Mouse (Mus musculus): Measurements from ENCODE around the gene Ccdc97.
"Not testable (repeated sequence)": the region's sequence is repeated elsewhere in the genome, so short reads cannot be mapped to it uniquely, and the experiment has no call there.

Ccdc97 gene

DNA sequence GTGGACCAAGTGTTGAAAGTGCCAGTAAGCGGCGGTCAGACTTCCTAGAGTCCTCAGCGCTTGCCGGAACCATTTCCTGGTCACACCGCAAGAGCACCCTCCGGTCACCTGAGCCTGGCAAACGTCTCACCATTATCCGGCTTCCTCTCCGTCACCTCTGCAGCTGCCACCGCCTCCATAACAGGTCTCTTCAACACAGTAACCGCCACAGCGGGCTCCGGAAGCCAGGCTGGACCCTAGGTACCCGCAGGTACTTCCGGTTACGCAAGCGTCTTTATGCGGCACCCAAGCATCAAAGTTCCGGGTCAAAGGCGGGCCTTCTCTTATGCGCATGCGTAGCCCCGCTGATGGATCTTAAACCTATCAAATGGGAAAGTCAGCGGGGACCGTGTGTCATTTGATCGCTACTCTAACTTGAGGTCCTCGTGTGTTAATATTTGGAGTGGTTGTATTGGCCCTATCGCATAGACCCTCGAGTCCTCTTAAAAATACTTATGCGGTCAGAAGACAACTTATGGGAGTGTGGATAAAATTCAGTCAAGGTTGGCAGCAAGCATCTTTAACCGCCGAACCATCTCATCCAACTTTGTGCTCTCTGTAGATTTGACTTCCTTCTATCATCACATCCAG, at the start of gene Ccdc97:
Gene Ccdc97, minus strand, starts transcription at position 301 of the 630 bp plus-strand sequence.
- peak; percentile 91 to 95 for DNase-seq (ENCODE audit: low spot score in 2 of 2)

DNA sequence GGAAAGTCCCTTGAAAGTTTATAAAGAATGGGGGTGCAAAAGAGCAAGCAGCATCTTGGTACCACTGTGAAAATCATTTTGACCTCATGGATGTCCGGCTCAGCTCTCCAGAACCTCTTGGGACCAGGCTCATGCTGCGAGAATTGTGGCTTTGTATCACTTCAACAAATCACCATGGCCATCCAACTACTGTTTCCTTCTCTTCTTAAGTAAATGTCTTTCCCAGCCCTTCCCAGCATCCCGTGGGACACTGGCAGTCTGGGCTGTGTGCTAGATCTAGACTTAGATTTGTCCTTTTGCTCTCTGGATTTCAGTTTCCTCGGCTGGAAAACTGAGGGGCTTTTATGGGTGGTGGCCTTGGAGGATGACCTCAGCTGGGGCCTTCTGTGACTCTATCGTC, 49.3 kb upstream of the Ccdc97 start:
- DNase-seq (ENCODE audit: low spot score in 2 of 2) = no peak

DNA sequence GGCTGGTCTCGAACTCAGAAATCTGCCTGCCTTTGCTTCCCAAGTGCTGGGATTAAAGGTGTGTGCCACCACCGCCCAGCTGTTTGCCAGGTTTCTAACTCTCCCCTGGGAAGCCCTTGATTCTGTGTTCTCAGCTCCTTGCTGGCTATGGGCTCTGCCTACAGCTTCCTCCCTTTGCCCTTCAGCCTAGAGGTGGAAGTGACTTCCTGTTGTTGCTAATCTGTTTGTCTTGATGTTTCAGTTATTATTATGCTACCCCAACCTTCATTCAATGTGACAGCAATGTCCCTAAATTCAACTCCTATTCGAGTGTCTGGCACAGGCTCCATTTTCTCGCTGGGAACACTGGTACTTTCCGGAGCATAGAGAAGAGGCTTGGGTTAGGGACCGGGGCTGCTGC, 47.2 kb upstream of the Ccdc97 start:
- DNase-seq (ENCODE audit: low spot score in 2 of 2) = no peak

DNA sequence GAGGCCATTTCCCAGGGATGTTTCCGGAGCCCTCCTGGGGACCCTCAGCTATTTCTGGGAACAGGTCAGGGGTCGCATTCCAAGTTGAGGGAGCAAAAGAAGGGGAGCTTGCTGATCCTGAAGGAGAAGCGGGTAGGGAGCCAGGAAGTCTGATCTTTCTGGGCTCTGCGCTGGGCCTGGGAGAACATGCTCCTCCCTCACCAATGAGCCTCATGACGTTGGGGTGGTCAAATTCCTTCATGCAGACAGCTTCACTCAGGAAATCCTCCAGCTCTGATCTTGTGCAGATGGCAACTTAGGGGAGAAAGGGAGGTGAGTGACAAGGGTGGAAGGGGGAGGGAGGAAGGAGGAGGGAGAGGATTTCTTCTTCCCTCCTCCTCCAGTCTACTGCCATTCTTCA, 45.3 kb upstream of the Ccdc97 start:
- DNase-seq (ENCODE audit: low spot score in 2 of 2) = no peak

DNA sequence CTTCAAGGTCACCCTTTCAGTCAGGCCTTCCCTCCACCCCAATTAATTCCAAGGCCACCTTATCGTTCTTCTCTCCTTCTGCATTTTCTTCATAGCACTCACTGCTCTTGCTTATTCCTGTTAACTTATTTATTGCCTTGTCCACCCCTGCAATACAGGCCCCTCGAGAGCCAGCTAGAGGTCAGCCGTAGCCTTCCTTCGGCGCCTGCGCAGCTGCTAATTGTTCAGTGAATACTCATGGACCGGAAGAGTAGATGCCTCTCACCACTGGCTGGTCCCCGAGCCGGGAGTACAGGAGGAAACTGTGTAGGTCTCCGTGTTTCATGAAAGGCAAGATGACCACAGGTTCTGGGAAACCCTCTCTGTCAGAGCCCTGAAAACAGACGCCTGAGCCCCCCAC, 44.8 kb upstream of the Ccdc97 start:
- no peak for DNase-seq (ENCODE audit: low spot score in 2 of 2)

DNA sequence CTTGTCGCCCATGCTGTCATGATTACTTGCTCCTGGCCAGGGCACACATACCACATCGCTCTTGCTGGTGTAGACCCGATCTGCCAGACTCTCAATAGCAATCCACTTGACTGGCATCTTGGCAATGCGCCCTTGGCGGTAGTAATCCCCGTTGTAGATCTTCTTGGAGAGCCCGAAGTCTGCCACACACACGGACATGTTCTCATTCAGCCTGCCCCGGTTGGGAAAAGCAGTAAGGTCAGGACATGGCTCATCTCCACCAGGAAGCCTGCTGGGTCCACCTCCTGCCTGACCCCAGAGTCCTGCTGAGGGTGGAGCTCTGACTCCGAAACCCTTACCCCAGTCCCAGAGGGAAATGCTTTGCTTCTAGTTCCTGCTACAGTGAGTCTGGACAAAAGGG, 42.5 kb upstream of the Ccdc97 start:
- DNase-seq (ENCODE audit: low spot score in 2 of 2) = no peak

DNA sequence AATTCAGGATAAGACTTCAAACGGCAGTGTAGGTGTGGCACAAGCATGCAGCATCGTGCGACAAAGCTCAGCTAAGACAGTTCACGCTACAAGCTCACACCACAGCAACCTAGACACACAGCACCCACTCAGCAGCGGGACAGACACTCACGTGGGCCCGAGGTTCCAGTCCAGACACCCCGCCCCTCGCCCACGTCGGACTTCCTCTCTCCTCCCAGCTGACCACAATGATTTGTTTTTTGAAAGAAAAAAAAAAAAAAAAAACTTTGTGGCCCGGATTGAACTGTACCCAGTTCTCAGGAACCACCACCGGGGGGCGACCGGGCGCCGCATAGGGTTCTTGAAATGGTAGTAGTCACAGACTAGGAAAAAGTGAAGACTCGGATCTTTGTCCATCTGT, 37.1 kb upstream of the Ccdc97 start:
- DNase-seq (ENCODE audit: low spot score in 2 of 2) = peak; percentile 90 to 96

DNA sequence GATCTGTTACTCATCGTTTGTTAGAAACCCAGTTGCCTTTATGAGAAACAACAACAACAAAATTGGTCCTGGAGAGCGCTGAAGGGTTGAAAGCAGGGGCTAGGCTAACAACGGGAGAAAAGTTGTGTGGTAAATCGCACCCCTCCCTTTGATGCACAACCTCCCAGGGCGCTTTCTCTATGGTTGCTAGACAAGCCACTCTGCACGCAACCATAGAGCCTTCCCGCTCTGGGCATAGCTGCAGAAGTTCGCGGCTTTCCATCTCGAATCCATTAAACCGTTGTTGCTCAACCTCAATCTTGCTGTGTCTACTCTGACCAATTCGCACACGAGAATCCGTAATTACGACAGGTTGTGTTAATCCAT, 36.6 kb upstream of the Ccdc97 start:
- peak; percentile 68 to 81 for DNase-seq (ENCODE audit: low spot score in 2 of 2)

DNA sequence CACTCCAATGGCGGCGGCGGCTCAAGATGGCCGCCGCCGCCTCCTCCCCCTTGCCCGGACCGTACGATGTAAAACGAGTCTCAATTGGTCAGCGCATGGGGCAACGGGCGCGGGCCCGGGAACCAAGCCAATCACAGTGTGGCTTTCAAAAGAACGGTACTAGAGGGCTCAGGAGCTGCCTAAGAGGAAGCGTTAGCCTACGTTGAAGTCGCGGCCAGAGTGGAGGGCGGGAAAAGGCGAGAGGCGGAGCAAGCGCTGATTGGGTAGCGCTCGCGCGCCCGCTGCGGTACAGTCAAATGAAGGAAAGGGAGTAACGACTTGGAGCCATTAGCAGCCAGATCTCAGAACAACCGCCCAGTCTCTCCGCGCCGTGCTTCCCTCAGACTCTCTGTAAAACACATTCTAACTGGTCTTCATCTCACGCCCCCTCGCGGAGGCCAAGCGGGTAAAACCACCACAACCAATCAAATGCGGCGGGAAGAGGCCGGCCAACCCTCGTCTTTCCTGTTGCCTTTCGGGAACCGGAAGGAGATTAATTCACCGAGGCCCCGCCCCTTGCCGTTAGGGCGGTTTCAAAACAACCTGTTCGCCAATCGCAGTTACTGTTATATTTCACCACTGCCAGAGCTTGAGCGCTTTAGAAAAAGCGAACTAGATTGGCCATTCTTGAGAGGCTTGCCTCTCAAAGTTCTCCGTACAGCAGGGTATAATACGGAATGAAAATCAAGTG, 36.0 kb upstream of the Ccdc97 start, which contains the start of gene Hnrnpul1:
Gene Hnrnpul1, minus strand, starts transcription at position 20 of the 730 bp plus-strand sequence.
- peak; percentile 98 to 99 for DNase-seq (ENCODE audit: low spot score in 2 of 2)

DNA sequence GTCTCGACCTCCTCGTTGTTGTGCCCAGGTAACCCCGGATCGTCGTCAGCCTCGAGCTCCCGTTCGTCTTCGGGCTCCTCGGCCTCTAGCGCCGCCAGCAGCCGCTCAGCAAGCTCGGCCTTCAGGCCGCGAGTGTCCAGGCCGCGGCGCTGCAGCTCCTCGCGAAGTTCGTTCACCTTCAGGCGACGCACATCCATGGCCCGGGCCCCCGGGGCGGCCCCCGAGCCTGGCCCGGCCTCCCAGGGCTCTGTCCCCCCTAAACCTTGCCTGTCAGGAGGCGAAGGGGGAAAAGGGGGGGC, 35.5 kb upstream of the Ccdc97 start:
- DNase-seq (ENCODE audit: low spot score in 2 of 2) = no peak

DNA sequence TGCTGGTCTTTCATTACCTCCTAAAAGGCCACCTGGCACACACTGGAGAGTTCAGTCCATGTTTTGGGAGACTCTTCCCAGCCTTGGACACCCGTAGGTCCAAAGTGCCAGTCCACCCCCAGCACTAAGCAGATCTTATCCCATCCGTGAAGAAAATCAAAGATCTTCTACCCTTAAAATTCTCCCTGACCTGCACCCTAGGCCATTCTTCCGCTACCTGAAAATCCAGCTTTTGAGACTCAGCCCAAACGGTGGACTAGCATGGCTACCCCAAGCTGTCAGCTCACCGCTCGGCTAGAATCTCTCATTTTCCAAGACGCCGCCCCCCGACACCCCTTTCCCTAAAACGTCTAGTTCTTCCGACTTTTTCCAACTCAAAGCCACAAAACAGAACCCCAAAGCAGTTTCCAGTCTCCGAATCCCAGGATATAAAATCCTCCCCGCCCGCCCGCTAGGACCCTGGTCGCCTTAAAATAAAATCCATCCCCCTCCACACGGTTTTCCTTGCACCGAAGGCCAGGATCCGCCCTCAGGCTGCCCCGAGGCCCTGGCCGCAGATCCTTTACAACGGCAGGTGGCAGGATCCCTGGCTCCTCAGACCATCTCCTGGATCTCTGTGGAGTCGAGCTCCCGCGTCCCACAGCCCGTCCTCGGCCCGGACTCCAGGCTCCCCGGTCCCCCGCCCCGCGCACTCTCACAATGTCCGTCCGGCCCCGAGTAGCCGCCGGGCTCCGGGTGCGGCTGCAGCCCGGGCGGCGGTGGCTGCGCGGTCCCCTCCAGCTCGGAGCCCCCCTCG, 35.0 kb upstream of the Ccdc97 start:
- DNase-seq (ENCODE audit: low spot score in 2 of 2) = peak in 1 of 2 experiments; percentile 31

DNA sequence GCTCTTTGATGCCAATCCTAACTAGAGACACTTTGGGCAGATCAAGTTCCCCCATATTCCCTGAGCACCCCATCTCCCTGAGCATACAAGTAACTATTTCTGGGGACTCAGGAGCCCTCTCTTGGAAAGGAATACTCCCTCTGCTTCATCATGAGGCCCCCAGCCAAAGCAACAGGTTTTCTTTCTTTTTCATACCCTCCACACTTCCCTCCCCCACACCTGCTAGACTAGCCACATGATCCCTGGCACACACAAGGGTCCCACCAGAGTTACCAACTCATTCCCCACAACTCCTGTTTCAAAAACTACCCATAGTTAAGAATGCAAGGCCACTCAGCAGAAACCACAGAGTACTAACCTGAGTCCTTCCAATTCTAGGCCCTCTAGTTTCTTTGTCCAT, 34.2 kb upstream of the Ccdc97 start:
- no peak for DNase-seq (ENCODE audit: low spot score in 2 of 2)

DNA sequence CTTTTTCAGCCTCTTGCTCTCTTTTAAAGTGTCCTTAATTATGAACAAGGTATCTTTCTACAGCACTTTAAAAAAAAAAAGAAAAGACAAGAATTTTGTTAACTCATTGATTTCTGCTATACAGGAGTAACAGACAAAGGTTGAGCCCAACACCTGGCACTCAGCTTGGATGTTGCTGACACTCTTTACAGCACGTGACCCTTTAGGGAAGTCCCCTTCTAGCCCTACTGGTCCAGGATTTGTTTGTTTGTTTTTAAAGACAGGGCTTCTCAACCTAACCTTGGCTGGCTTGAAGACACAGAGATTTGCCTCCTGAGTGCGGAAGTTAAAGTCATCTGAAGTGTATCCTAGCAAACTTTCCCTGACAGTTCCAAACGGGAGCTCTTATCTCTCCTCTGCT, 28.0 kb upstream of the Ccdc97 start:
- DNase-seq (ENCODE audit: low spot score in 2 of 2) = no peak

DNA sequence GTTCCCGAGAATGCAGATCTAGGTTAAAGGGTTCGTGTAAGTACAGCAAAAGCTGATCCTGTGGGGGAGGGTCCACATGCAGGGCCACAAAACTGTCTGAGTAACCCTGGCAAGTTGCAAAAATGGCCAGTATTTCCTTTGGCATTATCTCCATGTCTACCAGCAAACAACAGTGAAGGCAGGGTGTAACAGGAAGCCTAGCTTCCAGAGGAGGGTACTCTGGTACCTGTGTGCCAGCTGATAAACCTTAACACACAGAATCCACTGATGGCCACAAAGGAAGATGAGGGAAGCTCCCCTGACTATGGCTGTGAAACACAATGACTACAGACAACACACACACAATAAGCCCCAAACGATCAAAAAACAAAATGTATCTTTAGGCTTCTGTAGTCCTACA, 19.4 kb upstream of the Ccdc97 start:
- DNase-seq (ENCODE audit: low spot score in 2 of 2) = no peak

DNA sequence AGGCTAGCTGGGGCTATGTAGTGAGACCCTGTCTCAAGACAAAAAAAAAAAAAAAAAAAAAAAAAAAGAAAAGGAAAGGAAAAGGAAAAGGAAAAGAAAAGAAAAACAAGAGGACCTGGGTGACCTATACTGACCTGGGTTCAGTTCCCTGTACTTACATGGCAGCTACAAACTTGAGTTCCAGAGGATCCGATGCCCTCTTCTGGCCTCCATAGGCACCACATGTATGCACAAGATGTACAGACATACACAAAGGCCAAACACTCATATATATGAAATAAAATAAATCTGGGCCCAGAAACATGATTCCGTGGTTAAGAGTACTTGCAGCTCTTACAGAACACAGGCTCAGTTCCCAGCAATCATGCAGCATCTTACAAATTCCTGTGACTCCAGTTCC, 18.0 kb upstream of the Ccdc97 start:
- DNase-seq (ENCODE audit: low spot score in 2 of 2) = no peak

DNA sequence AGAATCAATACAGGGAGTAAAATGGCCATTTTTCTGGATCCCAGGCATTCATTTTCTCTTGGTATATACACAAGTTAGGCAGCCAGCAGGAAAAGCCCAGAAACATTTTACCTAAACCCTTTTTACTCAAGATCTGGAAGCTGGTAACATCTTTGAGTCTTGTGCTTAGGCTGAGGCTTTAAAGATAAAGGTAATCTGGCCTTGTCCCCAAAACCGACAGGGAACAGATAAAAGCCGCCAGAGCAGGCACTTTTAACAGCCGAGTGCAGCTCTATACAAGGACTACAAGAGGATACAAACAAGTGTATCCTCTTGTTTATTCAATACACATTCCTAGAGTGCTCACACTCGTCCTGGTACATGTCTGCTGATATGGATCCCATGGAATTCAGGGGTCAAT, 16.1 kb upstream of the Ccdc97 start:
- no peak for DNase-seq (ENCODE audit: low spot score in 2 of 2)

DNA sequence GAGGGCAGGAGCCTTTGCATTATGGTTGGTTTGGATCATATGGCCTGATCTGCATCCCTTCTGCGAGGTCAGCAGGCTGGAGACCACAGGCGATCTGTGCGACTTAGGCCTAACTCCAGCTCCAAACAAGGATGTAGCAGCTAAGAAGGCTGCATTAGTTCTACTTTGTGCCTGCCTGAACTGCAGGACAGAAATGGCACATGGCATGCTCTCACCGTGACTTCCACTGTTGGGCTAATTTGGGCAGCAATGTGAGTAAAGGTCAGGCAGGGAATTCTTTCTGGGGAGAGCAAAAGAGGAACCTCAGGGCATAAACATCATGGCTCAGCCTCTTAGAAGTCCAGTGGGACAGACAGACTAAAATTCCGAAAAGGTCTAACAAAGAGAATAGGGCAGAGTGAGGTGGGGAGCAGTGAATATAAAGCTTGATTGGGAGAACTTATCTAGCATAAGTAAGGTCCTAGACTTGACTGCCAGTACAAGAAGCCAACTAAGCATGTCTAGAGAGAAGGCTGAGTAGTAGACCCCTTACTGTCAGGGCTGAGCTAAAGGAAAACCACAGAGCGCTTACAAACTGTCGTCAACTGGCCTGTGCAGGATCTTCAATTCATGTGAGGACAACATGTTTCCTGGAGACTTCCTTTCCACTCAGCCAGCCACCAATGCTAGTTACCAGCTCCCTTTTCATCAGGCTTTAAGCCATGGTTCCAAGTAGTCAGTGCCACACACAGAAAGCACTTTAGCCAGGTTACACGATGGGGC, 12.6 kb upstream of the Ccdc97 start:
- no peak for DNase-seq (ENCODE audit: low spot score in 2 of 2)

DNA sequence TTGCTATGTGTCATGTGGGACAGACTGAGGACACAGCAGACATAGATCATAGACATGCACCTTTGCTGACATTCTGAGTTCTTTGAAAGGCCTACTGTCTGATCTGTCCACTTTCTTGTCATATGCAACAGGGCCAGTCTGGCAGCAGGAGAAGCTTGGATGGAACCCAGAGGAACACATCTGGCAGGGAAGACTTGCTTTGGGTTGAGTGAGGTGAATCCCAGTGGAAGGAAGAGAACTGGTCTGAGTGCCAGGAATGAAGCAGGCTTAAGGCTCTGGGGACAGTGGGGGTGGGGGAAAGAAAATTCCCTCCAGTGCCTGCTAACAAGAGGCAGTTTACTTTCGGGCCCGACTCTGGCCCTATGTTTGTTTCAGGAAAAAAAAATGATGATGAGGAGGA, 11.0 kb upstream of the Ccdc97 start:
- no peak for DNase-seq (ENCODE audit: low spot score in 2 of 2)

DNA sequence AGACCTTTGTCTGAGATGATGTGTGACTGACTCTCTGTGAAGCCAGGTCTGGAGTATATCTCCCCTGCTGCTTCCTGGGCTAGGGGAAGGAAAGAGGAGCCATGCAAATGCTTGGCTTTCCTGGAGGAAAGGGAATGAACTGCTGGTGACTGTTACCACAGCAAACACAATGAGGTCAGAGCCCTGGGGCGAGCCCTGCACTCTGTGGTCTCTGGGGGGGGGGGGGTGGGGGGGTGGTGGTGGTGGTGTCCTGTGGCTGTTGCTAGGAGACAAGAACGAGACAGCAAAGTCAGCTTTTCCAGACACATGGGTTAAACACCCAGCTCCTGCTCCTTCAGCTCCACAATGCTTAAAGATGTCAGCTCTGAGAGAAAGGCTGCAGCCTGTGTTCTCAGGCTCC, 10.5 kb upstream of the Ccdc97 start:
- DNase-seq (ENCODE audit: low spot score in 2 of 2) = no peak

DNA sequence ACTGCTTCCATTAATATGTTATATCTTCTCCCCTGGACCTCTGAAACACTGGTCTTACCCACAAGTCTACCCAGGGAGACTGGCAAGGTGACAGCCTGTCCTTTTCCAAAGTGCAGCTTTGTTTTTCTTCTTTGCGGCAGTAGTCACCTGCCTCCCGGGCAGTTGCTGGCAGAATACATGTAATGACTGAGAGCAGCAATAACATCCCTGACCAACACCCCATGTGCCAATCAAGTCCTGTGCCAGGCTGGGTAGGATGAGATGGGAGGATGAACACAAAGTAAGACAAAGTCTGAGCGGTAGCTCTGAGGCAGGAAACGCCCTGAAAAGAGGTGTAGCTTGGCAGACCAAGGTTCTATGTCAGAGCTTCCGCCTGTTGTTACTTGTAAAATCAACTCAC, 8.9 kb upstream of the Ccdc97 start:
- DNase-seq (ENCODE audit: low spot score in 2 of 2) = no peak

DNA sequence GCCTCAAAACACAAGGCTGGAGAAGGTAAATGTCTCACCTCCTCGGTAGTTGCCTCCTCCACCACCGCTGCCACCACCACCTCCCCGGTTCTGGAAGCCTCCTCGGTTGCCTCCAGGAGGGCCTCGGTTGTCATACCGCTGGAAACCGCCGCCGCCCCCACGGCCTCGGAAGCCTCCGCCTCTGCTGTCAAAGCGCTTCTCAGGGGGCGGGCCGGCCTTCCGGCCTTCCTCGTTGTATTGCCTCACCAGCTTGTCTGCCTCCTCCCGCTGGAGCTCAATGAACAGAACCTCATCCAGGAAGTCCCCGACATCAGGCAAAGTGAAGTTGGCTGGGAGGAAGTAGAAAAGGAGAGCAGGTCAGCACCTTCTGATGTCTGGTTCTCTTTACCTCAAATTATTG, 7.0 kb upstream of the Ccdc97 start:
- no peak for DNase-seq (ENCODE audit: low spot score in 2 of 2)

DNA sequence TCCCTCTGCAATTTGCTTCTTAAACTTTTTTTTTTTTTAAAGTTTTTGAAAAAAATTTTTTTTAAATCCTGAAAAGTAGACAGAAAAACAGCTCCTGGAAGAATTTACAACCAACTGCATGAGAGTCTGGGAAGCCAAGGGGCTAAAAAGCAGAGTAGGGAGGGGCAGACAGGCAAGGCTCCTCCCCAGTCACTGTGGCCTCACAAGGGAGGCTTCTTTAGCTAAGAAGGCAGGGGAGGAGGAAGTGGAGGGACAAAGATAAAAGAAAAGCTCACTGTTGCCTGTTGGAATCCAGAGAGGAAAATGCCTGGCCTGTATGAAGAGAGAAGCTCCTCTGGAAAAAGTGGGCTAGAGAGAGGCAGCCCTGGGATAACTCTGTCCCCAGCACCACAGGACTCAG, 2.9 kb upstream of the Ccdc97 start:
- not testable (repeated sequence) for DNase-seq (ENCODE audit: low spot score in 2 of 2)
